ENCODE assay signal across 8 mouse cellular contexts in the genomic region with DNA sequence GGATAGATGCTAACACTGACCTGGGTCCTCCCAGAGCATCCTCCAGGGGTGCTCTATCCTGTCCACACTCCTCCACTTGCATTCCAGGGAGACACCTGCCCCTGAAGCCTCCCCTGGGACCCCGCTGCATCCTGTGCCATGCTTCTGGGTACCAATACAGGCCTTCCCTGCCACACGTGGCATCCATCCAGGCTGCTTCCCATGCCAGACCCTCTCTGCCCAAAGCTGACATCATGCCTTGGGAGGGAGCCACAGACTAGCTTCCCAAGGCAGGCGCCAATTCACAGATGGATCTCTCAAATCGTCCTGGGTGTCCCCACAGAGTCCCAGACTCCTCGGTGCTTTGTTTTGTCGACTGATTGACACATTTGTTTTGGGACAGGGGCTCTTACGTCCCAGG. TPM values are rescaled to one million over a fixed set of nuclear protein-coding genes. Genes with fewer than 3 reads are reported as not detected.
DNase-seq lines count a peak whose midpoint lies in the region; ATAC-seq lines count a peak whose summit lies in the region.
"Had no signal": no experiment of that assay in that cellular context is flagged by ENCODE, and none has a peak within 500 bp of the region (broad histone marks: within the 10 kb centered on the region; RNA-seq: fewer than 3 reads in every experiment).

No protein-coding gene starts in this region.

- peak; percentile 55 for ATAC-seq in midbrain, embryonic 16.5 days

- H3K27me3 ChIP-seq in midbrain, embryonic 16.5 days (ENCODE audit: control insufficient read depth, insufficient read depth, low read depth, low read length): no peaks in the 10 kb centered on the region
- H3K27me3 ChIP-seq: liver, embryonic 15.5 days had no signal

- 70% methylated on average over 7 of the region's 7 CpGs for WGBS in midbrain, embryonic 16.5 days

- H3K4me1 ChIP-seq in midbrain, embryonic 16.5 days (ENCODE audit: control insufficient read depth, insufficient read depth, low read length): peaks cover 14% of the 10 kb centered on the region

- DNase-seq in ovary, postnatal 36 days (ENCODE audit: low spot score): peak; percentile 32
- DNase-seq in ovary, postnatal 10 days (ENCODE audit: low spot score): no peak
- peak; percentile 98 to 99 for DNase-seq in cerebellum, postnatal 14 days
- peak; percentile 71 to 87 for DNase-seq in layer of hippocampus, adult 18-20 months (ENCODE audit: low spot score in 2 of 2)
- DNase-seq in urinary bladder, postnatal 10 days (ENCODE audit: low spot score): no peak
- DNase-seq in kidney, adult 8-10 months: no peak

- H3K27ac ChIP-seq in midbrain, embryonic 16.5 days (ENCODE audit: low read length): peak overlapping the region; percentile 70; the same call in 1 of the 2 replicates
- H3K27ac ChIP-seq: liver, embryonic 15.5 days had no signal

- no peak overlapping the region for H3K4me3 ChIP-seq in midbrain, embryonic 16.5 days (ENCODE audit: low read depth, low read length)
- H3K4me3 ChIP-seq: liver, embryonic 15.5 days had no signal

- no peaks in the 10 kb centered on the region for H3K9me3 ChIP-seq in midbrain, embryonic 16.5 days (replicated peaks; ENCODE audit: control insufficient read depth, low read length, poor library complexity, severe bottlenecking)
- H3K9me3 ChIP-seq: liver, embryonic 15.5 days had no signal

- no peak overlapping the region for H3K9ac ChIP-seq in midbrain, embryonic 16.5 days (ENCODE audit: low read depth, low read length)
- H3K9ac ChIP-seq: liver, embryonic 15.5 days had no signal

- H3K4me2 ChIP-seq in midbrain, embryonic 16.5 days (ENCODE audit: low read length): no peak overlapping the region
- H3K4me2 ChIP-seq: liver, embryonic 15.5 days had no signal

- H3K36me3 ChIP-seq in midbrain, embryonic 16.5 days (ENCODE audit: control insufficient read depth, insufficient read depth, low read length): peaks cover 30% of the 10 kb centered on the region
- H3K36me3 ChIP-seq: liver, embryonic 15.5 days had no signal

RNA-seq across cellular contexts. Expression of a gene that starts 21.4 kb away (rescaled TPM):
- 100 to 1,000 TPM; 106 to 107 TPM for total RNA-seq in layer of hippocampus, adult 18-20 months (2021)
- polyA plus RNA-seq in midbrain, embryonic 16.5 days (2015; fragmentation: Nextera tagmentation; extraction: Ambion mirVana): 16.7 and 17.1 TPM in 2 replicates

RNA-seq across cellular contexts. Expression of a gene that starts 29.1 kb away (rescaled TPM):
- total RNA-seq in layer of hippocampus, adult 18-20 months (2021): 1 to 10 TPM; 3.8 to 4.3 TPM
- polyA plus RNA-seq in midbrain, embryonic 16.5 days (2015; fragmentation: Nextera tagmentation; extraction: Ambion mirVana): 0.46 and 0.92 TPM in 2 replicates
- polyA plus RNA-seq: liver, embryonic 15.5 days had no signal

RNA-seq across cellular contexts. Expression of a gene that starts 50.3 kb away (rescaled TPM):
- 10 to 100 TPM; 49.3 to 57.6 TPM for total RNA-seq in layer of hippocampus, adult 18-20 months (2021)
- polyA plus RNA-seq in midbrain, embryonic 16.5 days (2015; fragmentation: Nextera tagmentation; extraction: Ambion mirVana): 179 and 186 TPM in 2 replicates

Comparison
In these comparisons a context has a peak if more than half of its experiments do, and no peak if none do; other contexts are left out.
1. DNase-seq: peak in ovary, postnatal 36 days (single experiment), cerebellum, postnatal 14 days (2 of 2) and layer of hippocampus, adult 18-20 months (2 of 2); none in ovary, postnatal 10 days (single experiment), urinary bladder, postnatal 10 days (single experiment) and kidney, adult 8-10 months (0 of 2).